Mouse (Mus musculus) stomach, embryonic 14.5 days (tissue): Measurements from ENCODE around the gene Il10. TPM values are rescaled to one million over a fixed set of nuclear protein-coding genes. Genes with fewer than 3 reads are reported as not detected.

ENCODE experiments used
- ATAC-seq: fragments of 200-750 bp; cut with Nextera tagmentation; 2 replicates; pipeline ENCODE4 v1.8.0; 2017; ENCODE audit warnings: low read depth, moderate TSS enrichment; ENCODE audit not compliant: insufficient number of reproducible peaks, insufficient read depth, low FRiP score
- H3K27ac ChIP-seq: fragments of 300-500 bp; sonication (generic); 2 replicates; pipeline ENCODE4 v1.5.1; 2014; ENCODE audit warnings: mild to moderate bottlenecking, low read length, moderate library complexity, mixed read lengths
- H3K27me3 ChIP-seq: fragments of 300-500 bp; sonication (generic); 2 replicates; pipeline ENCODE4 v1.6.1; 2014; ENCODE audit warnings: low read length, control low read depth, mixed read lengths; ENCODE audit not compliant: control insufficient read depth, insufficient read depth
- H3K36me3 ChIP-seq: fragments of 300-500 bp; sonication (generic); 2 replicates; pipeline ENCODE4 v1.6.1; 2014; ENCODE audit warnings: mild to moderate bottlenecking, control low read depth, low read length, moderate library complexity, mixed read lengths; ENCODE audit not compliant: control insufficient read depth, insufficient read depth
- H3K4me1 ChIP-seq: fragments of 300-500 bp; sonication (generic); 2 replicates; pipeline ENCODE4 v1.6.1; 2014; ENCODE audit warnings: low read length, control low read depth, mixed read lengths; ENCODE audit not compliant: control insufficient read depth, insufficient read depth
- H3K4me2 ChIP-seq: fragments of 300-500 bp; sonication (generic); replicated peaks from 2 replicates; pipeline ENCODE4 v1.6.1; 2014; ENCODE audit warnings: low read depth, low read length, control low read depth
- H3K4me3 ChIP-seq: fragments of 300-500 bp; sonication (generic); 2 replicates; pipeline ENCODE4 v1.5.1; 2014; ENCODE audit warnings: low read depth, low read length, control low read depth
- H3K9ac ChIP-seq: fragments of 300-500 bp; sonication (generic); replicated peaks from 2 replicates; pipeline ENCODE4 v1.6.1; 2014; ENCODE audit warnings: low read depth, mild to moderate bottlenecking, control low read depth, low read length, moderate library complexity, mixed read lengths
- H3K9me3 ChIP-seq: fragments of 300-500 bp; sonication (generic); 2 replicates; pipeline ENCODE4 v1.6.1; 2016; ENCODE audit warnings: low read depth, low read length, control low read depth; ENCODE audit not compliant: control insufficient read depth
- WGBS: fragments of 180-500 bp; shearing (Covaris S2); extraction: QIAGEN DNeasy Blood & Tissue Kit; methylation state at CpG from one replicate; pipeline ENCODE4 v1.1.7; 2014; 5-methylcytosine and 5-hydroxymethylcytosine counted together
- polyA plus RNA-seq: library from polyadenylated mRNA; unstranded; fragments of >200 nt; fragmentation: Nextera tagmentation; extraction: Ambion mirVana; gene quantifications from 2 replicates; pipeline ENCODE4 v1.2.1, GENCODE M21; 2014

Il10 gene
- polyA plus RNA-seq, 1 experiment from 2014 or later, result 0.38 TPM

DNA sequence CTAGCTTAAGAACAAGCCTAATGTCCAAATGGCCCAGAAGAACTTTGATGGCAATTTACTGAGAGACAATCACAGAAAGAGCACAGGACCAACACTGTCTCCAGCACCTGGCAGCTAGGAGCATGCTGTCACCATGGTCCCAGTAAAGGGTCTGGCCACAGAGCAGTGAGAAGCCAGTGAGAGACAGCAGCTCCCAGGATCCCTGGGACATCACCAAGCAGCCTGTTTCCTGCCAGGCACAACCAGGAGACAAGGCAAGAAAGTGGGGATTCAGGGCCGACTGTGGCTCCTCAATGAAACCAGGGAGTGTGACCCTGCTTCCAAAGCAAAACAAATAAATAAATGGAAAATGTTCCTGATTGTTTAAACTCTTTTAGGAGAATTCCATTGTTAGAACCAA is 39.8 kb downstream of the Il10 start:
- no peaks in the 10 kb centered on the region for H3K27me3 ChIP-seq
- H3K9me3 ChIP-seq, result no peaks in the 10 kb centered on the region
- H3K4me1 ChIP-seq, result peaks cover 31% of the 10 kb centered on the region
- peaks cover 33% of the 10 kb centered on the region for H3K36me3 ChIP-seq
- 52% methylated on average over 1 of the region's 1 CpGs for WGBS
- H3K27ac ChIP-seq, result no peak overlapping the region
- H3K4me2 ChIP-seq, result no peak overlapping the region
- H3K9ac ChIP-seq, result no peak overlapping the region
- ATAC-seq, result no peak
- H3K4me3 ChIP-seq, result no peak overlapping the region

GRCm38 (mm10) chr1:131059841-131060240 is 40.2 kb downstream of the Il10 start:
- no peak overlapping the region for H3K4me3 ChIP-seq
- H3K4me2 ChIP-seq, result no peak overlapping the region
- WGBS, result 84% methylated on average over 5 of the region's 5 CpGs
- ATAC-seq, result no peak
- no peak overlapping the region for H3K9ac ChIP-seq
- H3K36me3 ChIP-seq, result peaks cover 30% of the 10 kb centered on the region
- H3K9me3 ChIP-seq, result no peaks in the 10 kb centered on the region
- no peak overlapping the region for H3K27ac ChIP-seq
- no peaks in the 10 kb centered on the region for H3K27me3 ChIP-seq
- peaks cover 31% of the 10 kb centered on the region for H3K4me1 ChIP-seq

GRCm38 (mm10) chr1:131060290-131061253 is 40.9 kb downstream of the Il10 start:
- H3K4me2 ChIP-seq, result no peak overlapping the region
- peaks cover 23% of the 10 kb centered on the region for H3K36me3 ChIP-seq
- 62% methylated on average over 13 of the region's 13 CpGs for WGBS
- no peak for ATAC-seq
- H3K27ac ChIP-seq, result no peak overlapping the region
- no peak overlapping the region for H3K9ac ChIP-seq
- no peak overlapping the region for H3K4me3 ChIP-seq
- no peaks in the 10 kb centered on the region for H3K9me3 ChIP-seq
- H3K4me1 ChIP-seq, result peaks cover 31% of the 10 kb centered on the region
- H3K27me3 ChIP-seq, result no peaks in the 10 kb centered on the region

- H3K27ac ChIP-seq, result no peak overlapping the region
- H3K4me1 ChIP-seq, result peaks cover 31% of the 10 kb centered on the region
- H3K27me3 ChIP-seq, result no peaks in the 10 kb centered on the region
- H3K9ac ChIP-seq, result no peak overlapping the region
- no peak overlapping the region for H3K4me3 ChIP-seq
- no peak overlapping the region for H3K4me2 ChIP-seq
- H3K36me3 ChIP-seq, result peaks cover 11% of the 10 kb centered on the region
- no peak for ATAC-seq
- WGBS, result 81% methylated on average over 7 of the region's 7 CpGs
- no peaks in the 10 kb centered on the region for H3K9me3 ChIP-seq
Observed at GRCm38 (mm10) chr1:131061740-131062254, 42.2 kb downstream of the Il10 start.

GRCm38 (mm10) chr1:131062821-131063220 is 43.2 kb downstream of the Il10 start:
- WGBS, result 73% methylated on average over 6 of the region's 6 CpGs
- no peaks in the 10 kb centered on the region for H3K27me3 ChIP-seq
- H3K4me1 ChIP-seq, result peaks cover 31% of the 10 kb centered on the region

GRCm38 (mm10) chr1:131064202-131064601 is 44.6 kb downstream of the Il10 start:
- no peak overlapping the region for H3K4me3 ChIP-seq
- no peak for ATAC-seq
- H3K36me3 ChIP-seq, result no peaks in the 10 kb centered on the region
- H3K27ac ChIP-seq, result no peak overlapping the region
- H3K4me1 ChIP-seq, result peaks cover 31% of the 10 kb centered on the region
- no peak overlapping the region for H3K9ac ChIP-seq
- H3K9me3 ChIP-seq, result no peaks in the 10 kb centered on the region
- H3K4me2 ChIP-seq, result no peak overlapping the region
- 55% methylated on average over 6 of the region's 6 CpGs for WGBS
- no peaks in the 10 kb centered on the region for H3K27me3 ChIP-seq

More at GRCm38 (mm10) chr1:131062821-131063220, 43.2 kb downstream of the Il10 start:
- no peak for ATAC-seq
- no peak overlapping the region for H3K27ac ChIP-seq
- no peak overlapping the region for H3K4me3 ChIP-seq
- 0 out of 2 replicates have a peak, but pooled peaks cover 2% of the 10 kb centered on the region for H3K36me3 ChIP-seq
- H3K9me3 ChIP-seq, result no peaks in the 10 kb centered on the region
- no peak overlapping the region for H3K4me2 ChIP-seq
- H3K9ac ChIP-seq, result no peak overlapping the region

DNA sequence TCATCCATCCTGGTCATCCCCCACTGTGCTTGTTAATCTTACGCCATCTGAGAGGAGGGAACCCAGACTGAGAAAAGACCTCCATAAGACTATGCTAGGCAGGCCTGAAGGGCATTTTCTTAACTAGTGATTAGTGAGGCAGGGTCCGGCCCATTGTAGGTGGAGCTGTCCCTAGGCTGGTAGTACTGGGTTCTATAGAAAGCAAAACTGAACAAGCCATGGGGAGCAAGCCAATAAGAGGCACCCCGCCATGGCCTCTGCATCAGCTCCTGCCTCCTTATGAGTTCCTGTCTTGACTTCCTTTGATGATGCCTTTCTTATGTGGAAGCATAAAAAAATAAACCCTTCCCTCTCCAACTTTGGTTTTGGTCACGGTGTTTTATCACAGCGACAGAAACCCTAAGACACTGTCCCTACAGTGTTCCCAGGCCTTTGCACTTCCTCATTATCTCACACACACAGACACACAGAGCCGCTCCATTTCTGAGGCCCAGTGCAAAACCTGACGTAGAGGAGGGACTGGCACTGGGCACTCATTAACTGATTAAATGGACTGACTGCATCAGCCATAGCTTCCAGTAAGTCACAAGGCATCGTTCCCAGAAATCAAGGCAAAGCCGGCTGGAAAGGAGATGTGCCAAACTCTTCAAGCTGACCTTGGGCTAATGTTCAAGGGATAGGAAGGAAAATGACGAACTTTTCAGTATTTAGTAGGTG is 48.5 kb downstream of the Il10 start:
- Histone ChIP-seq H3K9ac (no peak overlapping the region), H3K9me3 (no peaks in the 10 kb centered on the region), H3K4me3 (no peak overlapping the region), H3K4me2 (no peak overlapping the region), H3K27me3 (no peaks in the 10 kb centered on the region), H3K36me3 (no peaks in the 10 kb centered on the region), H3K4me1 (peaks cover 3% of the 10 kb centered on the region; the same call in 1 of the 2 replicates), H3K27ac (no peak overlapping the region)
- ATAC-seq, result no peak
- 91% methylated on average over 10 of the region's 10 CpGs for WGBS

DNA sequence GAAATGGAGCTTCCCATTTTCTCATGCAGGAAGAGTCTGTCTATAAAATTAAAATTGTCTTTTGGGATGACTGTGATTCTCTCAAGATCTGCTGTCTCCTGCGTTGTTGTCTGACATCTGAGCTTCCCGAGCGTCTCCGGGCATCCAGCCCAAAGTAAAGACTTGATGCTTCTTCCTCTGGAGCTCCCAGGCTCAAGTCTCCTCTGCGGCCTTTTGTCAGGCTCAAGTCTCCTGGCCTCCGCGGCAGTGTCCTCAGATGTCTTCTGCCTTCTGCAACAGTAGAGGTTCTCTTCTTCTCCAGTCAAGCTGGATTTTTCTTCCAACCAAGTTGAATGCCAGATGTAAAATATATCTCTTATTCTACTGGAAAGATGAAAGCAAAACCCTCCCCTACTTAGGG is 49.4 kb downstream of the Il10 start:
- 89% methylated on average over 7 of the region's 7 CpGs for WGBS
- Histone ChIP-seq H3K27ac (no peak overlapping the region), H3K27me3 (no peaks in the 10 kb centered on the region), H3K36me3 (no peaks in the 10 kb centered on the region), H3K4me1 (peaks cover 11% of the 10 kb centered on the region; the same call in 1 of the 2 replicates), H3K9me3 (no peaks in the 10 kb centered on the region), H3K9ac (no peak overlapping the region), H3K4me3 (no peak overlapping the region), H3K4me2 (no peak overlapping the region)
- ATAC-seq, result no peak
